Mouse (Mus musculus) hindbrain, embryonic 14.5 days (tissue): Measurements from ENCODE around the gene Emc1. TPM values are rescaled to one million over a fixed set of nuclear protein-coding genes. Genes with fewer than 3 reads are reported as not detected.
"Not testable (repeated sequence)": the region's sequence is repeated elsewhere in the genome, so short reads cannot be mapped to it uniquely, and the experiment has no call there.

ENCODE experiments used
- ATAC-seq: fragments of 200-750 bp; cut with Nextera tagmentation; 2 replicates; pipeline ENCODE4 v1.8.0; 2017; ENCODE audit warnings: moderate number of reproducible peaks, mild to moderate bottlenecking, moderate TSS enrichment, moderate library complexity; ENCODE audit not compliant: low FRiP score
- DNase-seq: peaks from one replicate; pipeline ENCODE4 v3.0.0-alpha.2; 2015; ENCODE audit warnings: low spot score
- H3K27ac ChIP-seq: fragments of 300-500 bp; sonication (generic); 2 replicates; pipeline ENCODE4 v1.5.1; 2014; ENCODE audit warnings: mild to moderate bottlenecking, moderate library complexity
- H3K27me3 ChIP-seq: fragments of 300-500 bp; sonication (generic); 2 replicates; pipeline ENCODE4 v1.6.1; 2014; ENCODE audit warnings: mild to moderate bottlenecking, low read length, mixed read lengths; ENCODE audit not compliant: control insufficient read depth, insufficient read depth
- H3K36me3 ChIP-seq: fragments of 300-500 bp; sonication (generic); replicated peaks from 2 replicates; pipeline ENCODE4 v1.6.1; 2014; ENCODE audit not compliant: control insufficient read depth, insufficient read depth
- H3K4me1 ChIP-seq: fragments of 300-500 bp; sonication (generic); replicated peaks from 2 replicates; pipeline ENCODE4 v1.6.1; 2014; ENCODE audit warnings: antibody characterized with exemption, low read length, mixed read lengths; ENCODE audit not compliant: control insufficient read depth, insufficient read depth
- H3K4me2 ChIP-seq: fragments of 300-500 bp; sonication (generic); replicated peaks from 2 replicates; pipeline ENCODE4 v1.6.1; 2014; ENCODE audit warnings: mild to moderate bottlenecking, moderate library complexity
- H3K4me3 ChIP-seq: fragments of 300-500 bp; sonication (generic); replicated peaks from 2 replicates; pipeline ENCODE4 v1.5.1; 2014; ENCODE audit warnings: mild to moderate bottlenecking, low read length
- H3K9ac ChIP-seq: fragments of 300-500 bp; sonication (generic); 2 replicates; pipeline ENCODE4 v1.6.1; 2014
- H3K9me3 ChIP-seq: fragments of 300-500 bp; sonication (generic); 2 replicates; pipeline ENCODE4 v1.6.1; 2016; ENCODE audit warnings: low read length; ENCODE audit not compliant: control insufficient read depth
- WGBS: fragments of 180-500 bp; shearing (Covaris S2); extraction: QIAGEN DNeasy Blood & Tissue Kit; methylation state at CpG from one replicate; pipeline ENCODE4 v1.1.7; 2014; 5-methylcytosine and 5-hydroxymethylcytosine counted together
- polyA plus RNA-seq: library from polyadenylated mRNA; unstranded; fragments of >200 nt; fragmentation: Nextera tagmentation; extraction: Ambion mirVana; gene quantifications from 2 replicates; pipeline ENCODE4 v1.2.1, GENCODE M21; 2014

The Emc1 gene
- polyA plus RNA-seq, 1 experiment from 2014 or later, result 35.1 TPM

GRCm38 (mm10) chr4:139379719-139380118 lies 27.3 kb downstream of the Emc1 start:
- H3K9ac ChIP-seq, result peak overlapping the region; percentile 74
- H3K27ac ChIP-seq, result peak overlapping the region; percentile 76; the same call in 1 of the 2 replicates
- H3K36me3 ChIP-seq, result peaks cover 36% of the 10 kb centered on the region
- 14% methylated on average over 8 of the region's 8 CpGs for WGBS
- peak overlapping the region; percentile 90 for H3K4me3 ChIP-seq
- no peak for DNase-seq
- no peaks in the 10 kb centered on the region for H3K27me3 ChIP-seq
- H3K4me1 ChIP-seq, result peaks cover 21% of the 10 kb centered on the region
- no peaks in the 10 kb centered on the region for H3K9me3 ChIP-seq
- no peak for ATAC-seq
- peak overlapping the region; percentile 88 for H3K4me2 ChIP-seq

- no peaks in the 10 kb centered on the region for H3K27me3 ChIP-seq
- DNase-seq, result peak; percentile 100
- H3K4me3 ChIP-seq, result peak overlapping the region; percentile 90
- H3K4me1 ChIP-seq, result peaks cover 21% of the 10 kb centered on the region
- H3K4me2 ChIP-seq, result peak overlapping the region; percentile 88
- peaks cover 30% of the 10 kb centered on the region for H3K36me3 ChIP-seq
- peak overlapping the region; percentile 79 for H3K9ac ChIP-seq
- H3K9me3 ChIP-seq, result no peaks in the 10 kb centered on the region
- ATAC-seq, result peak; percentile 97
- H3K27ac ChIP-seq, result peak overlapping the region; percentile 76
- WGBS, result under 1% methylated on average over 50 of the region's 54 CpGs
These were observed 27.9 kb downstream of the Emc1 start for GRCm38 (mm10) chr4:139380207-139380748.

GRCm38 (mm10) chr4:139380775-139381451 lies 28.5 kb downstream of the Emc1 start:
- peaks cover 24% of the 10 kb centered on the region for H3K36me3 ChIP-seq
- peak; percentile 15 for ATAC-seq
- peak overlapping the region; percentile 81 for H3K4me2 ChIP-seq
- peak overlapping the region; percentile 90 for H3K4me3 ChIP-seq
- 4% methylated on average over 44 of the region's 44 CpGs for WGBS
- peaks cover 21% of the 10 kb centered on the region for H3K4me1 ChIP-seq
- H3K27ac ChIP-seq, result peak overlapping the region; percentile 72
- no peaks in the 10 kb centered on the region for H3K9me3 ChIP-seq
- H3K27me3 ChIP-seq, result no peaks in the 10 kb centered on the region
- H3K9ac ChIP-seq, result peak overlapping the region; percentile 79
- DNase-seq, result no peak

- no peak for DNase-seq
- H3K9ac ChIP-seq, result peak overlapping the region; percentile 79
These were observed 29.1 kb downstream of the Emc1 start for GRCm38 (mm10) chr4:139381452-139381845.

GRCm38 (mm10) chr4:139382231-139382630 lies 29.8 kb downstream of the Emc1 start:
- H3K4me3 ChIP-seq, result no peak overlapping the region
- H3K4me2 ChIP-seq, result peak overlapping the region; percentile 81
- H3K4me1 ChIP-seq, result peaks cover 21% of the 10 kb centered on the region
- no peak overlapping the region for H3K27ac ChIP-seq
- H3K9me3 ChIP-seq, result no peaks in the 10 kb centered on the region
- H3K9ac ChIP-seq, result no peak overlapping the region
- ATAC-seq, result no peak
- peaks cover 11% of the 10 kb centered on the region for H3K36me3 ChIP-seq
- DNase-seq, result no peak
- H3K27me3 ChIP-seq, result no peaks in the 10 kb centered on the region
- WGBS, result 88% methylated on average over 7 of the region's 7 CpGs

More at GRCm38 (mm10) chr4:139381452-139381845, 29.1 kb downstream of the Emc1 start:
- H3K4me1 ChIP-seq, result peaks cover 21% of the 10 kb centered on the region
- peak overlapping the region; percentile 81 for H3K4me2 ChIP-seq
- H3K27me3 ChIP-seq, result no peaks in the 10 kb centered on the region
- peaks cover 19% of the 10 kb centered on the region for H3K36me3 ChIP-seq
- no peaks in the 10 kb centered on the region for H3K9me3 ChIP-seq
- peak overlapping the region; percentile 90 for H3K4me3 ChIP-seq
- no peak for ATAC-seq
- no peak overlapping the region for H3K27ac ChIP-seq
- 69% methylated on average over 4 of the region's 4 CpGs for WGBS

GRCm38 (mm10) chr4:139385841-139386240 lies 33.5 kb downstream of the Emc1 start:
- H3K4me2 ChIP-seq, H3K27me3 ChIP-seq, H3K4me3 ChIP-seq, DNase-seq, H3K9ac ChIP-seq, H3K9me3 ChIP-seq, ATAC-seq, H3K27ac ChIP-seq: not testable (repeated sequence)
- Histone ChIP-seq H3K36me3 (peaks cover 18% of the 10 kb centered on the region), H3K4me1 (peaks cover 15% of the 10 kb centered on the region)
- WGBS, result 88% methylated on average over 5 of the region's 5 CpGs

GRCm38 (mm10) chr4:139386869-139387319 lies 34.5 kb downstream of the Emc1 start:
- no peaks in the 10 kb centered on the region for H3K27me3 ChIP-seq
- no peak for ATAC-seq
- no peak overlapping the region for H3K27ac ChIP-seq
- no peak overlapping the region for H3K4me3 ChIP-seq
- H3K4me2 ChIP-seq, result no peak overlapping the region
- H3K36me3 ChIP-seq, result peaks cover 29% of the 10 kb centered on the region
- H3K9me3 ChIP-seq, result no peaks in the 10 kb centered on the region
- WGBS, result 62% methylated on average over 6 of the region's 6 CpGs
- no peak for DNase-seq
- H3K4me1 ChIP-seq, result peaks cover 9% of the 10 kb centered on the region
- H3K9ac ChIP-seq, result no peak overlapping the region

- no peaks in the 10 kb centered on the region for H3K9me3 ChIP-seq
- no peaks in the 10 kb centered on the region for H3K27me3 ChIP-seq
- H3K9ac ChIP-seq, result no peak overlapping the region
- H3K4me3 ChIP-seq, result no peak overlapping the region
- ATAC-seq (no peak), DNase-seq (no peak)
- 87% methylated on average over 4 of the region's 4 CpGs for WGBS
- peaks cover 54% of the 10 kb centered on the region for H3K36me3 ChIP-seq
- H3K27ac ChIP-seq, result no peak overlapping the region
- no peak overlapping the region for H3K4me2 ChIP-seq
- H3K4me1 ChIP-seq, result no peaks in the 10 kb centered on the region
These were observed 37.2 kb downstream of the Emc1 start for GRCm38 (mm10) chr4:139389557-139389956.

GRCm38 (mm10) chr4:139395431-139395830 lies 43.0 kb downstream of the Emc1 start:
- ATAC-seq, result no peak
- Histone ChIP-seq H3K4me1 (no peaks in the 10 kb centered on the region), H3K36me3 (peaks cover 94% of the 10 kb centered on the region), H3K4me3 (no peak overlapping the region), H3K27me3 (no peaks in the 10 kb centered on the region), H3K9me3 (no peaks in the 10 kb centered on the region), H3K27ac (no peak overlapping the region), H3K9ac (no peak overlapping the region), H3K4me2 (no peak overlapping the region)
- DNase-seq, result no peak
- WGBS, result 86% methylated on average over 2 of the region's 2 CpGs
